Mouse (Mus musculus): ENCODE results near the gene Pmm1.

DNA sequence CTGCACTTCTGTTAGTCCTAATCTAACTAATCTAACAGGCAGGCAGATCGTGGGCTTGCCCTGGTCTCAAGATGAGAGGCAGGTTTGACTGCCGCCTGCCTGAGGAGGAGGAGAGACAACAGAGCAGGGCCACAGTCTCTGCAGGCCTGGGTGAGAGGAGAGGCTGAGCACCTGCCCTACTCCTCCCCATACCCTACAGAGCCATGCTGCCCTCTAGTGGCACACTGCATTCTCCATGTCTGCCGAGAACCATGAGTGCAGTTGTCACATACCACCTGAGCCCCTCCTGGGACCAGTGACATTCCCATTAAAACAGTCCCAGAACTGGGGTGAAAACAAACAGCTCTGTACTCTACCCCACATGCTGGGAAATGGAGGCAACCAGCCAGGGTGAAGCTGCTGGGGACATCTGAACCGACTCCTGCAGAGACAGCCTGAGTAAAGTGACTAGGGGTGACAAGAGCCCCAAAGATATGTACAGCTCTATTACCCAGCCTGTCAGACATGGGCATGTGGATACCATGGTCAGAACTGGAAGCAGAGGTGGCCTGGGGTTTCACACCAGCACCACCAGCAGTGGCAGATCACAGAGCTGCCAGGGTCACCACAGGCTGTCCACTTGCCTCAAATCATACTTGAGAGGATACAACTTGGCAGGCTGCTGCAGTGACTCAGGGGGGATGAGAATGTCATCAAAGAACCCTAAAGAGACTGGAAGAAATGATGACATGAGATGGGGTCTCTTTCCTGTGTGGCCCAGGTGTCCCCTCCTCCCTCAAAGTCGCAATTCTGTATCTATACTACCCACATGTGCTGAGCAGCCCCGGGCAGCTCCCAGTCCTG lies 42.9 kb downstream of the Pmm1 start:
- no peak for TF ChIP-seq GATA1 (IDR thresholded peaks at IDR 0.05; ENCODE audit: low read length)
- TF ChIP-seq TAL1 (IDR thresholded peaks at IDR 0.05; ENCODE audit: low read length): no peak
